Mouse (Mus musculus) kidney, adult 2 months (tissue): ENCODE results near the gene Nsun5. TPM values are rescaled to one million over a fixed set of nuclear protein-coding genes. Genes with fewer than 3 reads are reported as not detected.

ENCODE experiments used
- DNase-seq: peaks from one replicate; pipeline ENCODE4 v3.0.0; 2021
- H3K27ac ChIP-seq: fragments of 200-500 bp; 2 replicates; pipeline ENCODE4 v1.5.1; 2012; ENCODE audit warnings: low read depth, low read length, control low read depth, inconsistent platforms; ENCODE audit not compliant: insufficient read depth
- H3K27me3 ChIP-seq: fragments of 200-500 bp; replicated peaks from 2 replicates; pipeline ENCODE4 v1.6.1; 2012; ENCODE audit warnings: mild to moderate bottlenecking, moderate library complexity, low read length, inconsistent platforms; ENCODE audit not compliant: control insufficient read depth, insufficient read depth
- H3K36me3 ChIP-seq: fragments of 200-500 bp; 2 replicates; pipeline ENCODE4 v1.6.1; 2012; ENCODE audit warnings: mild to moderate bottlenecking, moderate library complexity, low read length, inconsistent platforms; ENCODE audit not compliant: control insufficient read depth, insufficient read depth
- H3K4me1 ChIP-seq: fragments of 200-500 bp; 2 replicates; pipeline ENCODE4 v1.6.1; 2011; ENCODE audit warnings: low read length; ENCODE audit not compliant: control insufficient read depth, insufficient read depth
- H3K4me3 ChIP-seq: fragments of 200-500 bp; 2 replicates; pipeline ENCODE4 v1.5.1; 2011; ENCODE audit warnings: mild to moderate bottlenecking, low read depth, low read length, control low read depth; ENCODE audit not compliant: insufficient read depth
- CTCF ChIP-seq: fragments of 200-500 bp; conservative IDR thresholded peaks from 2 replicates; pipeline ENCODE4 v1.5.1; 2011; ENCODE audit warnings: low read depth, mild to moderate bottlenecking, control low read depth, low read length, moderate library complexity, mixed read lengths; ENCODE audit not compliant: insufficient read depth, insufficient read length
- POLR2A ChIP-seq: fragments of 200-500 bp; IDR thresholded peaks from one replicate; pipeline ENCODE4 v1.6.1; 2011; ENCODE audit warnings: low read depth, low read length, control low read depth
- WGBS: fragments of 180-500 bp; shearing (Covaris S2); methylation state at CpG from one replicate; pipeline ENCODE4 v1.1.7; 2018; 5-methylcytosine and 5-hydroxymethylcytosine counted together
- polyA plus RNA-seq: library from polyadenylated mRNA; depleted of rRNA; stranded (reverse); fragments of >200 nt; gene quantifications from 2 replicates; pipeline ENCODE4 v1.2.3, GENCODE M21; 2012

Gene Nsun5
- polyA plus RNA-seq, 1 experiment = 23.6 TPM

DNA sequence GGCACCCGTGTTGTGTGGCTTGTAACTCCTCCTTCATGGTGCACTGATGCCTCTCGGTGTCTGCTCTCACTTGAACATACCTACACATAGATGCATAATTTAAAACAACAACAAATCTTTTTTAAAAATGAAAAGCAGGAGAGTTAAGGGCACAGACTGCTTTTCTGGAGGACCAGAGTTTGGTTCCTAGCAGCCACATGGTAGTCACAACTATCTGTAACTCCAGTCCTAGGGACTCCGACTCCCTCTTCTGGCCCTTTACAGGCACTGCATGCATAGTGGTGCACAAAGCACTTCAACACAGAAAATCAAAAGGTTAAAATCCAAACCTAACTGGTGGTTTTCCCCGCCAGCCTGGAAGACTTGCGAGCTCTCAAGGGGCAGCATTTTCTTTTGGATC lies 3.8 kb downstream of the Nsun5 start:
- Histone ChIP-seq H3K27me3 (no peaks in the 10 kb centered on the region), H3K27ac (no peak overlapping the region), H3K36me3 (no peaks in the 10 kb centered on the region; the same call in 1 of the 2 replicates), H3K4me3 (no peak overlapping the region), H3K4me1 (peaks cover 3% of the 10 kb centered on the region; the same call in 1 of the 2 replicates)
- no peak for DNase-seq
- WGBS = 96% methylated on average over 5 of the region's 5 CpGs
- TF ChIP-seq CTCF (0 out of 2 replicates have a peak, but pooled peaks have one; percentile 17), POLR2A (no peak)

DNA sequence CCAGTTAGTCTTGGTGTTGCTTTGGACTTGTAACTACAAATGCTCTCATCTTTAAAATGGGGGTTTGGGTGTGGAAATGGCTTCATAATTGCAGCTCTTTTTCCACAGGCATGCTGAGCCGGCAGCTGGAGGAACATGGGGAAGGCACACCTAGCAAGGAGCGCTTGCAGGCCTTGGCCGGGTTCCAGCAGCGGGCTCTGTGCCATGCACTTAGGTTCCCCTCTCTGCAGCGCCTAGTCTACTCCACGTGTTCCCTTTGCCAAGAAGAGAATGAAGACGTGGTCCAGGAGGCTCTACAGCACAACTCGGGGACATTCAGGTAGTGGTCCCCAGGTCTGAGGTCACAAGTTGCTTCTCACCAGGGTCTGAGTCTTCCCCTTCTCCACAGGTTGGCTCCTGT lies 5.4 kb downstream of the Nsun5 start:
- H3K36me3 ChIP-seq = no peaks in the 10 kb centered on the region; the same call in 1 of the 2 replicates
- peak; percentile 57 for DNase-seq
- H3K27me3 ChIP-seq = no peaks in the 10 kb centered on the region
- 0 out of 2 replicates have a peak, but pooled peaks cover 3% of the 10 kb centered on the region for H3K4me1 ChIP-seq
- 35% methylated on average over 8 of the region's 8 CpGs for WGBS
- no peak overlapping the region for H3K27ac ChIP-seq
- H3K4me3 ChIP-seq = no peak overlapping the region
- no peak for TF ChIP-seq POLR2A
- no peak for TF ChIP-seq CTCF

DNA sequence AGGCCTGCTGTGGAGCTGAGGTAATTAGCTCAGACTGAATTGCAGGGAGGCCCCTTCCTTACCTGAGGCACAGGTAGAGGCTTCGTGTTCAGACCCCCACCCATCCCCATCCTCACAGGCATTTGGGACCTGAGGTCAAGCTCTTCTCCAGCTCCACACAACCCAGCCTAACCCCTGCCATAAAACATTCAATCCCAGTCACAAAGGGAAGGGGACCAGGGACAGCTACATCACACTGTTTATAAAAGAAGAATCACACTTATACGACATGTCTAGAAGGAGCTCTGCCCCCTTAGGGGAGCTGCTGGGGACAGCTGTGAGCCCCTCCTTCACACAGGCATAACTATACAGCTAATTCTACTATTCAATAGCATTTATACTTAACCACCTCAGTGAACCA lies 6.6 kb downstream of the Nsun5 start:
- Histone ChIP-seq H3K36me3 (no peaks in the 10 kb centered on the region; the same call in 1 of the 2 replicates), H3K4me1 (no peaks in the 10 kb centered on the region), H3K27ac (no peak overlapping the region), H3K27me3 (no peaks in the 10 kb centered on the region), H3K4me3 (no peak overlapping the region)
- no peak for DNase-seq
- TF ChIP-seq CTCF = no peak
- no peak for TF ChIP-seq POLR2A
- 61% methylated on average over 2 of the region's 2 CpGs for WGBS

DNA sequence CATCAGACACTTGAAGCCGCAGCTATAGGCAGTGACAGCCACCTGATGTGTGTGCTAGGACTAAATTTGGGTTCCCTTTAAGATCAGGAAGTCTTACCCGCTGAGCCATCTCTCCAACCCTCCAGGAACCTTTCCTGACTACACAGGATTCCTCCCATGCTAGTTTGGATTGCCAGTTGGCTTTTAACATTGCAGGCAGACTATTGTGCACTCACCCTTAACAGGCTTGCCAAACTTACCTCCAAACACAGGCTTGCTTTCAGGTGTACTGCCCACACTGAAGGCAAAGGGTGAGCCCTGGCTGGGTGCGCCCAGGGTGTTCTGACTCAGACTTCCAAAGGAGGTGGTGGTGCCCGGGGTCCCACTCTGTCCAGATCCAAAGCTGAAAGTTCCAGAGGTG lies 10.9 kb downstream of the Nsun5 start:
- H3K36me3 ChIP-seq = peaks cover 3% of the 10 kb centered on the region; the same call in 1 of the 2 replicates
- no peaks in the 10 kb centered on the region for H3K4me1 ChIP-seq
- H3K4me3 ChIP-seq = no peak overlapping the region
- WGBS = 94% methylated on average over 4 of the region's 4 CpGs
- no peaks in the 10 kb centered on the region for H3K27me3 ChIP-seq
- no peak for TF ChIP-seq CTCF
- no peak for TF ChIP-seq POLR2A
- H3K27ac ChIP-seq = no peak overlapping the region
- no peak for DNase-seq

DNA sequence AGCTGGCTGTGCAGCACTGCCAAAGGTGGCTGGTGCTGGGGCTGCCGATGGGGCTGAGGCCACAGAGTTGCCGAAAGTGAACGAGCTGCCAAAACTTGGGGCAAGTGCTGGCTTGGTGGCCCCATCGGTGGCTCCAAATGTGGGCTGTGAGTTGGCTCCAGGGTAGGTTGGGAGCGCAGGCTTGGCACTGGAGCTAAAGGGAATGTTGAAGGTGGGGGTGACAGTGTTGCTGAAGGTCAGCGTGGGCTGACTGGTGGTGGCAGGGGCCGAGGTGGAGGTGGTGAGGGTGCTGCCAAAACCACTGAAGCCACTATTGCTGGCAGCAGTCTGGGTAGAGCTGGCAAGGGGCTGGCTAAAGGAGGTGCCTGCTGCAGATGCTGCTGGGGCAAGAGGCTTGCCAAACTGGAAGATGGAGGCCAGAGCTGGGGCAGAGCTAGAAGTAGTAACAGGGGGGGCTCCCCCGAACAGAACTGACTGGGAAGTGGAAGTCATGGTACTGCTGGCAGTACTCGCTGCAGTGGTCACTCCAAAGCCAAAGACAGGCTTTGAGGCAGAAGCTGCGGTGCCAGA lies 11.7 kb downstream of the Nsun5 start:
- H3K4me3 ChIP-seq = no peak overlapping the region
- TF ChIP-seq POLR2A (no peak), CTCF (no peak)
- H3K27me3 ChIP-seq = no peaks in the 10 kb centered on the region
- peaks cover 3% of the 10 kb centered on the region; the same call in 1 of the 2 replicates for H3K36me3 ChIP-seq
- no peak for DNase-seq
- WGBS = 95% methylated on average over 10 of the region's 10 CpGs
- H3K4me1 ChIP-seq = no peaks in the 10 kb centered on the region
- H3K27ac ChIP-seq = no peak overlapping the region

DNA sequence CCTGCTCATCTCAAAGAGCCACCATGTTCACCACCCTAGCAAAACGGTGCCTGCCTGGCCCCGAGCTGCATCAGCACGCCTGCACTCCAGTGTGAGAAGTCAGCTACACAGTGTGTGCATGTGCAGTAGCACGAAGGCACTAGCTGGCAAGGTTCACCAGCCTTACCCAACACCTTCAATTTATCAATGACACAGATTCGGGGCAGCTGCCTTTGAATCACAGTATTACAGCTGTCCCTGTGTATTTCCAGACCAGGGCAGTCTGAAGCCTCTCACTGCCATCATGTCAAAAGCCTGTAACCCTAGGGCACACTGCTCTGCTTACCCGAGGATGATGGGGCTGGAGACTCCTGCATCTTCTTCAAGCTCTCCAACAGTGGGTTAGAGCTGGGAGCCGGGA lies 13.0 kb downstream of the Nsun5 start:
- H3K4me1 ChIP-seq = no peaks in the 10 kb centered on the region
- 91% methylated on average over 7 of the region's 7 CpGs for WGBS

DNA sequence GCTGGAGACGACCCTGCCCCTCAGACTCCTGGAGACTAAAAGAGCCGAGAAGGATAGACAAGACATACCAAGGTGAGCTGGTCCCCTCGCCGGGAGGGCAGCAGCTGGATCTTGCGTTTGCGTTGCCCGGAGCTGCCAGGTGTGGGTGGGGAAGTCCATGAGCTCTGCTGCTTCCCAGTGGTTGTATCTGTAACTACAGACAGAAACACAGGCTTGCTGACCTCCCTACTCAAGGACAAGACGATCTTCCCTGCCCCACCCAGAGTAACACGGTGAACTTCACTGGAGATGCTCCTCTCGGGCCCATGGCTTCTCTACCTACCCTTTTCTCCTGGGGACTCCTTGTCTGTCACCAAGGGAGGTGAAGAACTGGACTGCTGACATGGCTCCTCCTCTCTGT lies 14.0 kb downstream of the Nsun5 start:
- H3K4me1 ChIP-seq = no peaks in the 10 kb centered on the region
- no peaks in the 10 kb centered on the region for H3K27me3 ChIP-seq
- peaks cover 3% of the 10 kb centered on the region for H3K36me3 ChIP-seq
- WGBS = 85% methylated on average over 10 of the region's 10 CpGs
- H3K4me3 ChIP-seq = no peak overlapping the region
- no peak for DNase-seq
- TF ChIP-seq POLR2A (no peak), CTCF (no peak)
- H3K27ac ChIP-seq = no peak overlapping the region

More for the DNA sequence above, 13.0 kb downstream of the Nsun5 start:
- no peak overlapping the region for H3K27ac ChIP-seq
- TF ChIP-seq POLR2A (no peak), CTCF (no peak)
- H3K36me3 ChIP-seq = peaks cover 3% of the 10 kb centered on the region
- H3K27me3 ChIP-seq = no peaks in the 10 kb centered on the region
- DNase-seq = no peak
- no peak overlapping the region for H3K4me3 ChIP-seq
